Mouse (Mus musculus) MEL (cell line): Measurements from ENCODE around the gene Chl1. TPM values are rescaled to one million over a fixed set of nuclear protein-coding genes. Genes with fewer than 3 reads are reported as not detected.

Experiments
- DNase-seq: peaks from one replicate; pipeline ENCODE4 v3.0.0; 2011; ENCODE audit warnings: low read depth, low spot score
- H3K27ac ChIP-seq: 2 replicates; pipeline ENCODE4 v1.5.1; 2012; ENCODE audit warnings: low read depth, mild to moderate bottlenecking, control low read depth, low read length, moderate library complexity; ENCODE audit not compliant: control insufficient read depth
- H3K27me3 ChIP-seq, 2 experiments: fragments of 150-350 bp in 1 of 2; sonication (generic) in 1 of 2; 2 replicates each; pipeline ENCODE4 v1.6.1; 2012; ENCODE audit warnings: low read length in 2 of 2, mild to moderate bottlenecking in 2 of 2, improper control_type of control experiment in 1 of 2, moderate library complexity in 1 of 2; ENCODE audit not compliant: insufficient read depth in 2 of 2, control insufficient read depth in 1 of 2
- H3K36me3 ChIP-seq, 2 experiments: 2 replicates each; pipeline ENCODE4 v1.6.1; 2012 to 2014; ENCODE audit warnings: low read length in 2 of 2, improper control_type of control experiment in 1 of 2, inconsistent platforms in 1 of 2, mild to moderate bottlenecking in 1 of 2; ENCODE audit not compliant: insufficient read depth in 2 of 2, control insufficient read depth in 1 of 2
- H3K4me1 ChIP-seq, 2 experiments: fragments of 150-350 bp in 1 of 2; sonication (generic) in 1 of 2; 2 replicates each; pipeline ENCODE4 v1.6.1; 2012; ENCODE audit warnings: low read length in 2 of 2, improper control_type of control experiment in 1 of 2, mild to moderate bottlenecking in 1 of 2; ENCODE audit not compliant: insufficient read depth in 2 of 2, control insufficient read depth in 1 of 2
- H3K4me3 ChIP-seq, 2 experiments: fragments of 150-350 bp in 1 of 2; sonication (generic) in 1 of 2; 2 replicates each; pipeline ENCODE4 v1.5.1; 2012; ENCODE audit warnings: low read depth in 2 of 2, low read length in 2 of 2, mild to moderate bottlenecking in 2 of 2, moderate library complexity in 2 of 2, control low read depth in 1 of 2, improper control_type of control experiment in 1 of 2; ENCODE audit not compliant: control insufficient read depth in 1 of 2, insufficient read depth in 1 of 2
- H3K79me2 ChIP-seq: 2 replicates; pipeline ENCODE4 v1.6.1; 2012; ENCODE audit warnings: mild to moderate bottlenecking, low read length, moderate library complexity; ENCODE audit not compliant: control insufficient read depth, poor library complexity, insufficient read depth
- H3K9ac ChIP-seq: 2 replicates; pipeline ENCODE4 v1.6.1; 2012; ENCODE audit warnings: low read depth, mild to moderate bottlenecking, control low read depth, low read length, moderate library complexity; ENCODE audit not compliant: control insufficient read depth, poor library complexity, severe bottlenecking
- H3K9me3 ChIP-seq: fragments of 150-350 bp; sonication (generic); replicated peaks from 2 replicates; pipeline ENCODE4 v1.6.1; 2012; ENCODE audit warnings: mild to moderate bottlenecking, low read length, improper control_type of control experiment, moderate library complexity; ENCODE audit not compliant: insufficient read depth
- CHD2 ChIP-seq: IDR thresholded peaks from 2 replicates; pipeline ENCODE4 v1.6.1; 2011; ENCODE audit warnings: low read length, improper control_type of control experiment
- E2F4 ChIP-seq: IDR thresholded peaks from 2 replicates; pipeline ENCODE4 v1.6.1; 2011; ENCODE audit warnings: low read depth, low read length, improper control_type of control experiment, borderline replicate concordance
- ELF1 ChIP-seq: IDR thresholded peaks from 2 replicates; pipeline ENCODE4 v1.6.1; 2014; ENCODE audit warnings: low read depth, mild to moderate bottlenecking, inconsistent platforms, low read length, improper control_type of control experiment, moderate library complexity
- MEF2A ChIP-seq: IDR thresholded peaks from 2 replicates; pipeline ENCODE4 v1.6.1; 2014; ENCODE audit warnings: low read depth, mild to moderate bottlenecking, inconsistent platforms, low read length, improper control_type of control experiment; ENCODE audit not compliant: poor library complexity, insufficient replicate concordance, severe bottlenecking; ENCODE audit errors: extremely low read depth
- MYB ChIP-seq: IDR thresholded peaks from 2 replicates; pipeline ENCODE4 v1.6.1; 2011; ENCODE audit warnings: mild to moderate bottlenecking, low read depth, low read length, improper control_type of control experiment
- NELFE ChIP-seq: IDR thresholded peaks from 2 replicates; pipeline ENCODE4 v1.6.1; 2011; ENCODE audit warnings: low read depth, low read length, improper control_type of control experiment
- NRF1 ChIP-seq: IDR thresholded peaks from 2 replicates; pipeline ENCODE4 v1.6.1; 2014; ENCODE audit warnings: low read depth, mild to moderate bottlenecking, inconsistent platforms, low read length, improper control_type of control experiment, moderate library complexity; ENCODE audit not compliant: poor library complexity, insufficient read depth, severe bottlenecking
- POLR2A ChIP-seq, 2 experiments: IDR thresholded peaks; 2 replicates each; pipeline ENCODE4 v1.6.1; 2011 to 2012; ENCODE audit warnings: low read length in 2 of 2, mild to moderate bottlenecking in 2 of 2, control low read depth in 1 of 2, improper control_type of control experiment in 1 of 2, low read depth in 1 of 2, moderate library complexity in 1 of 2; ENCODE audit not compliant: control insufficient read depth in 1 of 2, insufficient read depth in 1 of 2, poor library complexity in 1 of 2
- RAD21 ChIP-seq: IDR thresholded peaks from 2 replicates; pipeline ENCODE4 v1.6.1; 2011; ENCODE audit warnings: mild to moderate bottlenecking, low read depth, low read length, improper control_type of control experiment
- SIN3A ChIP-seq: IDR thresholded peaks from 2 replicates; pipeline ENCODE4 v1.6.1; 2012; ENCODE audit warnings: low read length, improper control_type of control experiment, inconsistent platforms
- SMC3 ChIP-seq: IDR thresholded peaks from 2 replicates; pipeline ENCODE4 v1.6.1; 2011; ENCODE audit warnings: low read depth, low read length, improper control_type of control experiment
- TCF12 ChIP-seq: IDR thresholded peaks from 2 replicates; pipeline ENCODE4 v1.6.1; 2014; ENCODE audit warnings: low read depth, mild to moderate bottlenecking, inconsistent platforms, low read length, improper control_type of control experiment, moderate library complexity
- UBTF ChIP-seq: IDR thresholded peaks from 2 replicates; pipeline ENCODE4 v1.6.1; 2012; ENCODE audit warnings: low read depth, mild to moderate bottlenecking, inconsistent platforms, low read length, improper control_type of control experiment, moderate library complexity, borderline replicate concordance; ENCODE audit not compliant: insufficient read depth
- ZKSCAN1 ChIP-seq: IDR thresholded peaks from 2 replicates; pipeline ENCODE4 v1.6.1; 2012; ENCODE audit warnings: low read depth, mild to moderate bottlenecking, inconsistent platforms, low read length, improper control_type of control experiment, moderate library complexity
- polyA plus RNA-seq, 2 experiments: library from polyadenylated mRNA; stranded (reverse) in 1 of 2; unstranded in 1 of 2; fragments of >175 nt in 1 of 2; fragments of >200 nt in 1 of 2; gene quantifications; 2 replicates each; pipeline versions ENCODE4 v1.2.1 to v1.2.4; 2012; ENCODE audit warnings: low replicate concordance in 2 of 2, low read depth in 1 of 2; ENCODE audit not compliant: insufficient read length in 2 of 2, insufficient read depth in 1 of 2, missing spikeins in 1 of 2
- total RNA-seq: library from RNA; depleted of rRNA; stranded (reverse); fragments of 300-350 nt; gene quantifications from 2 replicates; pipeline ENCODE4 v1.2.3, GENCODE M21; 2012

Chl1 gene
- total and polyA plus RNA-seq, 3 experiments: not detected

DNA sequence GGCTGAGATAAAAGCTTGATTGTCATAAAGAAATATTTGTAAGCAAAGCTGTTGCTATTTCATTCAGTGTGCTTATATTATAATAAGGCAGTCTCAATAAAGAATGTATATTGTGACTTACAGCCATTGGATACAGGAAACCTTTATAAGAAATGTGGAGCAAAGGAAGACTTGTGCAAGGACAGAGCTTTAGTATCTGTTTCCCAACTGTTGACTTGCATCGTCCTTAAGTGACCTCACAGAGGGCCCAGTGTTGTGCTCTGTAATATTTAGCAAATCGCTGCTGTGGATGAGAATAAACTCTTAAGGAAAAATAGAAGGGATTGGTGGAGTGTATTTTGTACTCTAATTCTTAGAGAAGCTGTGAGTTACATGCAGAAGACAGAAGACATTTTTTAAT, 23.6 kb downstream of the Chl1 start:
- Histone ChIP-seq H3K27ac (no peak overlapping the region), H3K27me3 (no peaks in the 10 kb centered on the region), H3K4me1 (no peaks in the 10 kb centered on the region), H3K9ac (no peak overlapping the region), H3K36me3 (no peaks in the 10 kb centered on the region), H3K79me2 (no peaks in the 10 kb centered on the region), H3K4me3 (no peak overlapping the region), H3K9me3 (no peaks in the 10 kb centered on the region)
- TF ChIP-seq MYB: no peak
- no peak for TF ChIP-seq RAD21
- no peak for TF ChIP-seq ZKSCAN1
- TF ChIP-seq SMC3: no peak
- no peak for TF ChIP-seq SIN3A
- TF ChIP-seq E2F4: no peak
- TF ChIP-seq NELFE: no peak
- no peak for TF ChIP-seq TCF12
- no peak for TF ChIP-seq UBTF
- TF ChIP-seq MEF2A: no peak
- no peak for TF ChIP-seq NRF1
- no peak for TF ChIP-seq ELF1
- TF ChIP-seq POLR2A (IDR thresholded peaks at IDR 0.05; ENCODE audit: control insufficient read depth in 1 of 2, insufficient read depth in 1 of 2, low read depth in 1 of 2, low read length in 2 of 2, poor library complexity in 1 of 2): no peak
- no peak for DNase-seq

DNA sequence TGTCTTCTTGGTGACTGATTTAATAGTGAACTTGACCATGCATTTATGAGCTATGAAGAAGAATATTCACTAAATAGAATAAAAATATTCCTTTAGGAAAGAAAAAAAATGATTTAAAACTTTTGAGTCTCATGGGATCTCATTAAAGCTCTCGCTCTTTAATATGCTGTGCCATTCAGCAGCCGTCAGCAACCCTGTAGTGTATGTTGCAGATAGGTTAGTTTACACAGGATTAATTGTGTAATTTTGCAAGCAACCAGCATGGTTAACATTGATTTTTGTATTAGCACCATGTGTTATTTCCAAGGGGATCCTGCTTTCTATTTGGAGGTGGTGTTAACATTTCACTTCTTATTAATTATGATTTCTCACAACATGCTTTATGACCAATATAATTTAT, 32.2 kb downstream of the Chl1 start:
- Histone ChIP-seq H3K79me2 (no peaks in the 10 kb centered on the region), H3K4me3 (no peak overlapping the region), H3K27me3 (no peaks in the 10 kb centered on the region), H3K36me3 (no peaks in the 10 kb centered on the region), H3K27ac (no peak overlapping the region), H3K9me3 (no peaks in the 10 kb centered on the region), H3K4me1 (no peaks in the 10 kb centered on the region), H3K9ac (no peak overlapping the region)
- DNase-seq: no peak
- no peak for TF ChIP-seq CHD2

DNA sequence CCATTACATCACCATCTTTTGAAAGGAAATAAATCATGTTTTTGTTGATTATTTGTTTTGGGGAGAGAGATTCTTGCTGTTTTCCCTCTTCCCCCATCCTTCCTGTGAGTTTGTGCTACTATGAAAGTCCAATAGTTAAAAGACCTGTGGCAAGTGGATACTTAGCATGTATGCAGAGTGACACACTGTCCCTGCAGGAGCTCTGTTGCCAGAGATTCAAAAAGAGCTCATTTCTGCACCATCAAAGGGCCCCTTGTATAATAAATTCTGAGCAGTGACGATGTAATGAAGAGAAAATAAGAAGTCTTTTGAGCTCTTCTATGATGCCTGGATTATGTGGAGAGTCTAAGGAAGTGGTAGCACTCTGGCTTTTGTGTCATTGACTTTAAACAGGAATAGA, 33.4 kb downstream of the Chl1 start:
- DNase-seq: no peak
- no peak for TF ChIP-seq CHD2
- no peak overlapping the region for H3K9ac ChIP-seq

More for the DNA sequence above, 33.4 kb downstream of the Chl1 start:
- H3K9me3 ChIP-seq: no peaks in the 10 kb centered on the region
- H3K27ac ChIP-seq: no peak overlapping the region
- no peak overlapping the region for H3K4me3 ChIP-seq
- H3K4me1 ChIP-seq: no peaks in the 10 kb centered on the region
- no peaks in the 10 kb centered on the region for H3K36me3 ChIP-seq
- no peaks in the 10 kb centered on the region for H3K27me3 ChIP-seq
- no peaks in the 10 kb centered on the region for H3K79me2 ChIP-seq
